Mouse (Mus musculus) stomach, postnatal 0 days (tissue): Measurements from ENCODE around the gene Pmf1. TPM values are rescaled to one million over a fixed set of nuclear protein-coding genes. Genes with fewer than 3 reads are reported as not detected.

Experiments
- ATAC-seq: fragments of 200-750 bp; cut with Nextera tagmentation; 2 replicates; pipeline ENCODE4 v1.8.0; 2017; ENCODE audit not compliant: low FRiP score, low TSS enrichment
- DNase-seq: peaks from one replicate; pipeline ENCODE4 v3.0.0-alpha.2; 2016; ENCODE audit warnings: low spot score
- H3K27ac ChIP-seq: fragments of 300-500 bp; sonication (generic); replicated peaks from 2 replicates; pipeline ENCODE4 v1.5.1; 2014; ENCODE audit warnings: mild to moderate bottlenecking, control low read depth
- H3K27me3 ChIP-seq: fragments of 300-500 bp; sonication (generic); 2 replicates; pipeline ENCODE4 v1.6.1; 2014; ENCODE audit warnings: low read length; ENCODE audit not compliant: control insufficient read depth, insufficient read depth
- H3K36me3 ChIP-seq: fragments of 300-500 bp; sonication (generic); 2 replicates; pipeline ENCODE4 v1.6.1; 2014; ENCODE audit warnings: low read length, mixed read lengths; ENCODE audit not compliant: control insufficient read depth, insufficient read depth
- H3K4me1 ChIP-seq: fragments of 300-500 bp; sonication (generic); replicated peaks from 2 replicates; pipeline ENCODE4 v1.6.1; 2014; ENCODE audit warnings: antibody characterized with exemption; ENCODE audit not compliant: control insufficient read depth, insufficient read depth
- H3K4me2 ChIP-seq: fragments of 300-500 bp; sonication (generic); replicated peaks from 2 replicates; pipeline ENCODE4 v1.6.1; 2014; ENCODE audit warnings: low read depth, mild to moderate bottlenecking, control low read depth, moderate library complexity
- H3K4me3 ChIP-seq: fragments of 300-500 bp; sonication (generic); 2 replicates; pipeline ENCODE4 v1.5.1; 2014; ENCODE audit warnings: low read depth, low read length, control low read depth
- H3K9ac ChIP-seq: fragments of 300-500 bp; sonication (generic); 2 replicates; pipeline ENCODE4 v1.6.1; 2014; ENCODE audit warnings: mild to moderate bottlenecking, low read length, control low read depth, mixed read lengths
- H3K9me3 ChIP-seq: fragments of 300-500 bp; sonication (generic); 2 replicates; pipeline ENCODE4 v1.6.1; 2016; ENCODE audit warnings: low read length; ENCODE audit not compliant: control insufficient read depth
- CTCF ChIP-seq: IDR thresholded peaks from 2 replicates; pipeline ENCODE4 v1.5.1; 2016; ENCODE audit warnings: antibody characterized with exemption, low read depth, mild to moderate bottlenecking, moderate library complexity
- EP300 ChIP-seq: optimal IDR thresholded peaks from 2 replicates; pipeline ENCODE3; 2016; ENCODE audit warnings: antibody characterized with exemption
- WGBS: fragments of 180-500 bp; shearing (Covaris S2); extraction: QIAGEN DNeasy Blood & Tissue Kit; methylation state at CpG from one replicate; pipeline ENCODE4 v1.1.7; 2014; 5-methylcytosine and 5-hydroxymethylcytosine counted together
- polyA plus RNA-seq: library from polyadenylated mRNA; unstranded; fragments of >200 nt; fragmentation: Nextera tagmentation; extraction: Ambion mirVana; gene quantifications from 2 replicates; pipeline ENCODE4 v1.2.1, GENCODE M21; 2015

Gene Pmf1
- polyA plus RNA-seq, 1 experiment from 2014 or later, result 58.1 TPM

- H3K9ac ChIP-seq, result no peak overlapping the region
- peak overlapping the region; percentile 36 for H3K4me2 ChIP-seq
- WGBS, result 10% methylated on average over 2 of the region's 2 CpGs
- peak overlapping the region; percentile 78; the same call in 1 of the 2 replicates for H3K4me3 ChIP-seq
- no peak overlapping the region for H3K27ac ChIP-seq
- ATAC-seq (no peak), DNase-seq (no peak)
- peaks cover 7% of the 10 kb centered on the region for H3K4me1 ChIP-seq
- H3K27me3 ChIP-seq, result no peaks in the 10 kb centered on the region
- no peaks in the 10 kb centered on the region for H3K9me3 ChIP-seq
- TF ChIP-seq EP300 (no peak), CTCF (no peak)
- peaks cover 3% of the 10 kb centered on the region for H3K36me3 ChIP-seq
Observed at GRCm38 (mm10) chr3:88425330-88425689, 15.2 kb upstream of the Pmf1 start.

GRCm38 (mm10) chr3:88424605-88425329, 14.6 kb upstream of the Pmf1 start, which contains the start of gene Slc25a44:
Slc25a44 (minus strand) TSS chr3:88425139.
- no peaks in the 10 kb centered on the region for H3K27me3 ChIP-seq
- no peaks in the 10 kb centered on the region for H3K9me3 ChIP-seq
- H3K27ac ChIP-seq, result peak within 1 kb of the TSS; percentile 63; the same call in 1 of the 2 replicates
- ATAC-seq, result peak; percentile 96
- H3K4me2 ChIP-seq, result peak within 1 kb of the TSS; percentile 95
- WGBS, result under 1% methylated on average over 35 of the region's 35 CpGs
- H3K9ac ChIP-seq, result peak within 1 kb of the TSS; percentile 76
- H3K4me1 ChIP-seq, result peaks cover 7% of the 10 kb centered on the region
- DNase-seq, result peak; percentile 94
- H3K36me3 ChIP-seq, result peaks cover 8% of the 10 kb centered on the region
- TF ChIP-seq EP300 (no peak), CTCF (no peak)
- H3K4me3 ChIP-seq, result peak within 1 kb of the TSS; percentile 78

- ATAC-seq (peak; percentile 85), DNase-seq (peak; percentile 79)
- H3K27ac ChIP-seq, result peak overlapping the region; percentile 69
- no peak overlapping the region for H3K4me3 ChIP-seq
- 22% methylated on average over 9 of the region's 9 CpGs for WGBS
- H3K9me3 ChIP-seq, result no peaks in the 10 kb centered on the region
- H3K9ac ChIP-seq, result no peak overlapping the region
- H3K36me3 ChIP-seq, result peaks cover 14% of the 10 kb centered on the region
- H3K27me3 ChIP-seq, result no peaks in the 10 kb centered on the region
- TF ChIP-seq CTCF, result peak; percentile 62
- no peak for TF ChIP-seq EP300
- peaks cover 7% of the 10 kb centered on the region for H3K4me1 ChIP-seq
- no peak overlapping the region for H3K4me2 ChIP-seq
Observed at GRCm38 (mm10) chr3:88422020-88422720, 12.0 kb upstream of the Pmf1 start.

DNA sequence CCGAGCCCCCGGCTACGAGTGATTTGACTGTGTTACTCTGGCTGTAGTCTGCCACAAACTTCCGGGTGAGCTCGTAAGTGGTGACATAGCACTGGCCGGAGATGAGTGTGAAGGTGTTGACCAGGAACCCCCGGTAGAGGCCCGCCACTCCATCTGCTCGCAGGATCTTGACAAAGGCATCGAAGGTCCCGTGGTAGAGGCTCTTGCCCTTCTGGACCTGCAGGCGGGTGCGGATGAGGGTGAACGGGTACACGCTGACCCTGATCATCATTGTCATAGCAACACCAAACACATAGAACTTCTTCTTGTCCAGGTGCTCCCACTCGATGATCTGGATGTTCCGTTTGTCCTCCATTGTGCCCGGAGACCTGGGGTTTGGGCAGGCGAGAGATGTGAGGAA, 10.6 kb upstream of the Pmf1 start:
- no peak for TF ChIP-seq CTCF
- no peak for TF ChIP-seq EP300
- no peak overlapping the region for H3K4me3 ChIP-seq
- no peak for ATAC-seq
- peaks cover 14% of the 10 kb centered on the region for H3K36me3 ChIP-seq
- H3K4me1 ChIP-seq, result peaks cover 7% of the 10 kb centered on the region
- H3K27ac ChIP-seq, result no peak overlapping the region
- H3K9me3 ChIP-seq, result no peaks in the 10 kb centered on the region
- no peak overlapping the region for H3K9ac ChIP-seq
- no peak for DNase-seq
- no peaks in the 10 kb centered on the region for H3K27me3 ChIP-seq
- H3K4me2 ChIP-seq, result no peak overlapping the region
- WGBS, result 92% methylated on average over 19 of the region's 19 CpGs

- H3K9ac ChIP-seq, result no peak overlapping the region
- WGBS, result 70% methylated on average over 6 of the region's 6 CpGs
- H3K36me3 ChIP-seq, result peaks cover 18% of the 10 kb centered on the region
- H3K4me1 ChIP-seq, result 0 out of 2 replicates have a peak, but pooled peaks cover 4% of the 10 kb centered on the region
- ATAC-seq, result no peak
- no peaks in the 10 kb centered on the region for H3K9me3 ChIP-seq
- H3K27ac ChIP-seq, result no peak overlapping the region
- TF ChIP-seq CTCF (0 out of 2 replicates have a peak, but pooled peaks have one; percentile 9), EP300 (no peak)
- no peaks in the 10 kb centered on the region for H3K27me3 ChIP-seq
- H3K4me3 ChIP-seq, result no peak overlapping the region
- no peak for DNase-seq
- no peak overlapping the region for H3K4me2 ChIP-seq
Observed at GRCm38 (mm10) chr3:88418016-88418415, 7.9 kb upstream of the Pmf1 start.

DNA sequence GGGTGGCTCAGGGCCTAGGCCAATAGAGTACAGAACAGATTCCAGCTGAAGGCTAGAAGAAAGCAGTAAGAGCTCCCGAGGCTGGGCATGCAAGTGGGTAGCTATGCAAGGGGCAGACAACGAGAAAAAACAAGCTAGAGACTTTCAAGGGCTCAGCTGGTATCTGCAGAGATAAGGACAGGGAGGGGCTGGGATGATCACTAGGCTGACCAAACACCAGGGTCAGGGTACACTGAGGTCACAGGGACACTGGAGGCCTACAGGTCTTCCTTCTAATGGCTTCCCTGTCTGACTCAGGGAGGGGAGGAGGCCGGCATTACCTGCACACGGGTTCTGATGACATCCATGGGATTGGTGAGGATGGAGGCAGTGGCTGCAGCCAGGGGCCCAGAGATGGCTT, 5.5 kb upstream of the Pmf1 start:
- ATAC-seq, result peak; percentile 78
- H3K36me3 ChIP-seq, result peaks cover 18% of the 10 kb centered on the region

More for the DNA sequence above, 5.5 kb upstream of the Pmf1 start:
- Histone ChIP-seq H3K9ac (peak overlapping the region; percentile 35), H3K4me3 (no peak overlapping the region), H3K4me2 (no peak overlapping the region), H3K9me3 (no peaks in the 10 kb centered on the region), H3K4me1 (no peaks in the 10 kb centered on the region), H3K27me3 (no peaks in the 10 kb centered on the region), H3K27ac (peak overlapping the region; percentile 35; the same call in 1 of the 2 replicates)
- WGBS, result 53% methylated on average over 4 of the region's 4 CpGs
- DNase-seq, result peak; percentile 32
- TF ChIP-seq EP300 (no peak), CTCF (no peak)
